Mouse (Mus musculus): ENCODE data around the gene Srpr. TPM values are rescaled to one million over a fixed set of nuclear protein-coding genes. Genes with fewer than 3 reads are reported as not detected.

The Srpr gene
- total RNA-seq, 2 experiments from 2014 or later = 171 to 172 TPM

DNA sequence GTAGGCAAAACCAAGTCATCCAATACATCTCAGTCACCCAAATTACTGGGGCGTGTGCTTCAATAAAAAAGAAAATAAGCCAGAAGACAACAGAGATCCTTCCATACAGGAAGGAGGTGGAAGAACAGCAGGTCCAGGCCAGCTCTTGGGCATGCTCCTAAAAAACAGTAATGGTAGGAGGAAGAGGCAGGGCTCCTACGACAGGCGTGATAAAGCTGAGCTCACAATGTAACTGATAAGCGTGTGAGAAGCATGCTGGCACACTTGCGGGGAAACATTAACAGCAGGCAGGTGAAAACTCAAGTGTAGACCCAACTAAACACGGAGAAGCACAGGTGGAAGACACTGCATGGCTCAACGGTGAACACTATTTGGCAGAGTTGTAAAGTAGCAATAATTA, 57.4 kb downstream of the Srpr start:
- no peak for DNase-seq

DNA sequence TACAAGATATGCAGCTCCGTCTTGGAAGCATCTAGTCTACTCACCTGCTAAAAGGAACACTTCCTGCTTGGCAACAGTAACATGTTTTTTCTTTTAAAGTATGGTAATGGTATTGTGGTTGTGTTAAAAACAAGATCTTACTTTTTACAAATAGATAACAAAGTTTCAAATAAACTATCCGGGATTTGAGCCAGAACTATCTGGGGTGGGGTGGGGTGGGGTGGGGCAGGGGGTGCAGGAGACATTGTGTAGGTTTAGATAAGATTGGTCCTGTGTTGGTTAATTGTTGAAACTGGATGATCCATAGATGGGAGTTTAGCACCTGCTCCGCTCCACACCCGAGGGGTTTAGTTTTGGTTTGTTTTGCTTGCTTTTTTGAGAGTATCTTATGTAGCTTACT, 62.4 kb downstream of the Srpr start:
- DNase-seq = no peak

DNA sequence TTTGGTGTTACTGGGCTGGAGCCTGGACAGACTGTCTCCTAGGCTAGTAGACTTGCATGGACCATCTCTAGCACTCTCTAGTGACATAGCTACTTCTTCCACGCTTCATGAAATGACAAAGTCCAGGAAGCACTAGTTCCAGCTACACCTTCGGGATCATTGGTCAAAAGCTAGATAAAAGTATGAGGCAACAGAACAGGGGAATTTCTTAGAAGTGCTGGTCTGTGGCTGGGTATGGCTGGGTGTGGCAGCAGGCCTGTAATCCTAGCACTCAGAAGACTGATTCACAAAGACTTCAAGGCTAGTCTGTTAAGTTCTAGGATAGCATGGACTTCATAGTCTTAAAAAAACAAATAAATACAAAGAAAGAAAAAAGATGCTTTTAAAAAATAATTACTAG, 63.5 kb downstream of the Srpr start:
- no peak for DNase-seq

DNA sequence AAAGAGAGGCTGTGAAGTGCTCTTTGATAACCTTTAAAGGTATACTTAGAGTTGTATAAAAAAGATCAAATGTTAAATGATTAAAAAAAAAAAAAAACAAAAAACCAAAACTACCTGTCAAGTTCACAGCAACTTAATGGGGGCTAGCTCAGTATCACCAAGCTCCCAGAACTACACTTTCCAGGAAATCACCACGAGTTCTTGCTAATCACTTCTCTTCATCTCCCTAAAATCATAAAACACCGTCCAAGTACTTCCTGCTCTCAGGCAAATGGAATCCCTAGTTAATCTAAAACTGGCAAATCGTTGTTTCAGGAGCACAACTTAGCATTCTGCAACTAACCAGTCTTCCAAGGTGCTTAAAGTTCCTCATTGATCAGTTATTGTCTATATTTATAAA, 64.5 kb downstream of the Srpr start:
- no peak for DNase-seq

DNA sequence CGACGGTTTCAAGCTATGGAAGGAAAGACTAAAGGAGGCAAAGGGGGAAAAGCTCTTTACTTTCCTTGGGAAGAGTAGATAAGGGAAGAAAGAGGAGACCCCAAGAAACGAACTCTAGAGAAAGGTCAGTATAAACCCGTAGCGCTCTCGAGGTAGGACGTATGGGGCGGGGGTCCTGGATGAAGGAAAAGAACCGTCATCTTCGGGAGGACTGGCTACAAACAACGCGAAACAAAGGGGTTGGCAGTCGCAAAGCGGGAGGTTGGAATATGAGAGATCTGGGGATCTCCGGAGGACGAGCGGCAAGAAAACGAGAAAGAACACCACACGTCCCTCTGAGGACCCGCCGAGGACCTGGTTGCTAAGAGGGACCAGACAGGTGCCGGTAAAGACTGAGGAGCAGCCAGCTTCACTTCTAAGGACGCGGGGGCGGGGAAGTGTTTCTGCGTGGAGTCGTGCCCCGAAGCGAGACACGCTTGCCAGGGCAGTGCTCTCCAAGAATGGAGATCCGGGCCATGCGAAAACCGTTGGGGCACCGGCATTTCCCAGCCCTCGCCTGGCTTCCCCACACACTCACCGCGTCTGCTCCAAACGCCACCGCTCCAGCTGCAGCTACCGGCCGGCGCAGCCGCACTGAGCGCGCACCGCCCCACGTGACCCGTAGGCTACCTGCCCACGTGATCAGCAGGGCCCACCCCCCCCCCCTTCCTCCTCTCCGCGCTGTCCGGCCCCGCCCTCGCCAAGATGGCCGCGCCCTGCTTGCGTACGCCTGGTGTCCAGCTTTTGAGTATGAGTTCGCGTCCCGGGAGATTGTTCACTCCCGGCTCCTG, 67.4 kb downstream of the Srpr start, which contains the start of the genes Fam118b and Rpusd4:
Gene Fam118b (minus strand): TSS at position 660 of the 830 bp plus-strand sequence.
Gene Rpusd4 (plus strand): TSS at position 720 of the 830 bp plus-strand sequence.
- DNase-seq = peak; percentile 94

DNA sequence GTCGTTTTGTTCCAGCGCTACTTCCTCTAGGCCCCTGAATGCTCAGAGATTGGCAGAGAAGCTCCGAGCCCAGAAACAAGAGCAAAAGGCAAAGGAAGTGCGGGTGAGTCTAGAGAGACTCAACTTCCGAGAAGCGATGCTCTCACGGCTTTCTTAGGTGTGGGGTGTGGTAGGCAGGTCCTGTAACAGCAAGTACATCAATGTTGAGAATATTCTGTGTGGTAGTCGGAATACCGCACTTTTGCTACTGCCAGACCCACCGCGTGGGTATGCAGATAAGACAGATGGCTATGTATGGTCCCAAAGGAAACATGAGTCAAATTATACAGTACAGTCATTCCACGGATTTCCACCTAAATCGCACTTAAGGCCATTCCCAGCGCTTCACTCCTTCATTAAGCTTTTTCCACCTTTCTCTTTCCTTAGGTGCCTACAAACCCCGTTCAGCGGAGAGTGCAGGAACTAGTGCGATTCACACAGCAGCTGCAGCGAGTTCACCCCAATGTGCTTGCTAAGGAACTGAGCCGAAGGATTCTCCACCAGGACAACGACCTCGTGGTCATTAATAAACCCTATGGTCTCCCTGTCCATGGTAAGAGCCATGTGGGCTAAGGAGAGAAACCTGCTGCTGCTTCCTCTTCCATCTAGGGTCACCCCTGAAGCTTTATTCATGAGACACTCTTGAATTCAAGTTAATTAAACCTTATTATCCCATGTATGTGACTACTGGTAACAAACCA, 68.2 kb downstream of the Srpr start:
- DNase-seq = no peak

DNA sequence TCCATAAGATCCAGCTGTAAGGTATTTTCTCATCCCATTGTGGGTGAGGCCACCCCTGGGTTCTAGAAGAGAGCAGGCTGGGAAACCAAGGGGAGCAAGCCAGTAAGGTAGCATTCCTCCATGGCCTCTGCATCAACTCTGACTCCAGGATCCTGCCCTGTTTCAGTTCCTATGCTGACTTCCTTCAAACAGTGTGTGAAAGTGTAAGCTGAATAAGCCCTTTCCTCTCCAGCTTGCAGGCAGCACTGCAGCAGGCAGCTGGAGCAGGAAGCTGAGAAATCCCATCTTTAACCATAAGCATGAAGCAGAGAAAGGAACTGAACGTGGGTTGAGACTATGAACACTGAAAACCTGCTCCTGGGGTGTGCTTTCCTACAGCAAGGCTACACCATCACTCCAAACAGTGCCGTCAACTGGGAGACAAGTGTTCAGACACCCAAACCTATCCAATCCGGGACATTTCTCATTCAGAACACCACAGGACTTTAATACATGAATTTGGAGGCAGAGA, 77.9 kb downstream of the Srpr start:
- DNase-seq = no peak

DNA sequence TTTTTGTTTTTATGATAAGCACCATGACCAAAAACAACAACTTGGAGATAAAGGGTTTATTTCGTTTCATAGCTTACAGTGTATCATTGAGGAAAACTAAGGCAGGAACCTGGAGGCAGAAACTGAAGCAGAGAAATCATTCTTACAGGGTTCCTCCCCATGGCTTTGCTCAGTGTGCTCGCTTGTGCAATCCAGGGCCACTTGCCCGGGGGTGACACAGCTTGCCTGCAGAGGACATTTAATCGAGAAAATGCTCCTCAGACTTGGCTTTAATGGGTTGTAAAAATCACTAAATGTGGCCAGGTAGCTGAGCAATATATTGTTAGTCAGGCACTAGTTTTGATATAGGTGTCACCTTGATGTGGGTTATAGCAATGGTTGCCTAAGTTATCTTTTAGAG, 78.5 kb downstream of the Srpr start:
- DNase-seq = no peak

DNA sequence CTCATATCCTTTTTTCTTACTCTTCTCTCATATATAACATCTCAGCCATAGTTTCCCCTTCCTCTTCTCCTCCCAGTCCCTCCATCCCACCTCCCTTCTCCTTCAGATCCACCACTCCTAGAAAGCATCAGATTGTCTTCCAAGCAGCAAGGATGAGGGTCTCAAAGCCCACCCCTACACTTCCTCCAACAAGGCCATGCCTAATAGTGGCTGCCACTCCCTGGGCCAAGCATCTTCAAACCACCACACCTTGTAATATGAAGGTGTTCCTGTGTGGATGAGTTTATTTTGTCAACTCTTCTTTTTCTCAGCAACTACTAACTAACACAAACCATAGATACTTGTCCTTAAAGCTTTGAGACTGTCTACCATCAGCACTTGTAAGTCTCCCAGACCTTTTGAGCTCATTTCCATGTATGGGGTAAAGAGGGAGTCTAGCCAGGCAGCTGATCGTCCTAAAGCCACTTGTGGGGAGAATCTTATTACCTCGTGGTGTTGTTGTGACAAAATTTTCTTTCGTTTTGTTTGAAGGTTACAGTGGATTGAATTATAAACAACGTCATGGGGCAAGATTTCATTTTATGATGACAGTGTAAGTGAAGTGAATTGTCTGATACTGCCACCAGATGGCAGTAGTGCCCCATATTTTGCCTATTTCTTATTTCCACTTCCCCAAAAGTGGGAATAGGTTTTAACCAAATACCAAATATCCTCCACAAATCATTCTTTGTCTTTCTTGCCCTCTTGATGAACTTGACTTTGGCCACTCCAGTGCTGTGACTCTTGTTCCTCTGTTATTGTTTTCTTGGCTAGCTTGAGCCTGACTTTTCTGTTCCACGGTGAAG, 82.3 kb downstream of the Srpr start:
- peak; percentile 48 for DNase-seq

DNA sequence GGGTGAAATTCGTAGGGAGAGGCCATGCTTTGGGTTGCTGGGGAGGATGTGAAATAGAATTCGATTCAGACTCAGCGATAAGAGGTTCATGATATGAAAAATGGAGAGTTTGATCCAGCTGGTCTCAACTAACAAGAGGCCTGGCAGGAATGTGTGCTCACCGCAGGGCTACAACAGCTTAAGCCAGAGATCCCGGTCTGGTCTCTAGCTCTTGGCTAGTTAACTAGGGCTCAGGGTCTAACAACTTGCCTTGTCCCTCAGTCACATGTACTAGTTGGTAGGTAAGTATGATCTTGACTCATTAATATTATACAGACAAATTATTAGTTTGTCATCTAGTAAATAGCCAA, 82.9 kb downstream of the Srpr start:
- DNase-seq = no peak

DNA sequence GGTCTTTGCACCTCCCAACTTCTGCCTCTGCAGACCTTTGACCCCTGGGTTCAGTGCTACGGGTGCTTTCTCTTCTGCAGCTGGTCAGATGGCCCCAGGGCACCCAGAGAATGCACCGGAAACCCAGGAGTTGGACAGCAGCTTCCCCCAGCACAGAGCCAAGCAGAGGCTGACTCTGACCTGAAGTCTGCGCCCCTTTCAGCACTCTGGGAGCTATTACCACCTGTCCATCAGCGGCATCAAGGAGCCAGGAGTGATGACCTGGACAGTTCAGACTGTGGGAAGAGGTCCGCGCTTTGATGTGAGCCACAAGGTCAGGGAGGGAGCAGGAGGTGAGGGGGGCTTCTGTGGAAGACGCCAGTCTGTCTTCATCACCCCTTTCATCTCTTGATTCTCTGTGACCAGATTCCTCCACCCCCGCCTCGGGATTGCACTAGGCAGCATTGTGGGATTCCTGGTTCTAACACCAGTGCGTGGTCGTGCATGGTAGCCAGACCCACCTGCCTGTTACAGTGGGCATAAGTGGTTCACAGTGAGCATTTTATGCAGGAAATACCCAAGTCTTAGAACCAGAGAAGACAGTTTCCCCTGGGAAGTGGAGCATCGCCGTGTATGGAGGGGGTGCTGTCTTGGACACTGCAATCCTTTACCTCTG, 83.6 kb downstream of the Srpr start:
- no peak for DNase-seq

DNA sequence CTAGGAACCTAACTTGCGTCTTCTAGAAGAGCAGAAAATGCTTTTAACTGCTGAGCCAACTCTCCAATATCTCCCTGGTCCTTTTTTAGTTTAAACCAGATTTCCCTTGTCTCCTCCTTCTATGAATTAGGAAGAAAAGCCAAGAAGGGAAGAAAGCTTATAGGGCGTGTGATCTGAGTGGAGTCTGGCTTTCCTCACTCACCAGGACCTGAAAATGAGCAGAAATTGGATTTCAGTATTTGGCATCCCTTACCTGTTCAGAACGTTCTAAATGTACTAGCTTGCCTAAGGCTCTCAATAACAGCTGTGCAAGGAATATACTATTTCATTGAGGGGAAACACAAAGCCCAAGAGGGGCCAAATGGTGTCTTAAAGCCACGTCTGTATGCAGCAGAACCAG, 84.4 kb downstream of the Srpr start:
- no peak for DNase-seq

DNA sequence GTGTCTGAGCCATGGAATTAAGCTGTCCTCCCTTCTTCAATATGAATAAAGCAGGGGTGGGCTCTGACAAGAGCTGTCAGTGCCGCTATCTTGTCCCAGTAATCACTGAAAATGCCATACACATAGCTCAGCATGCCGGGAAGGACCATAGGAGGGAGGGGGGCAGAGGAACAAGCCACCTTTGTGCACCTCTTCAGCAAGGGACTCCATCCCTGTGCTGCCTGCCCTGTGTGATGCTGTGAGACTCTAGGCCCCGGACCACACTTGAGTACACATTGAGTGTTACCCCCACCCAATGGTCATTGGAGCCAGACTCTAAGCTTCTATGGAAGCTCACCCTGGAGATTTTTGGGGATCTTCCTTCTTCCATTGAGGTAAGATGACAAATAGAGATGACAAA, 86.4 kb downstream of the Srpr start:
- DNase-seq = no peak

DNA sequence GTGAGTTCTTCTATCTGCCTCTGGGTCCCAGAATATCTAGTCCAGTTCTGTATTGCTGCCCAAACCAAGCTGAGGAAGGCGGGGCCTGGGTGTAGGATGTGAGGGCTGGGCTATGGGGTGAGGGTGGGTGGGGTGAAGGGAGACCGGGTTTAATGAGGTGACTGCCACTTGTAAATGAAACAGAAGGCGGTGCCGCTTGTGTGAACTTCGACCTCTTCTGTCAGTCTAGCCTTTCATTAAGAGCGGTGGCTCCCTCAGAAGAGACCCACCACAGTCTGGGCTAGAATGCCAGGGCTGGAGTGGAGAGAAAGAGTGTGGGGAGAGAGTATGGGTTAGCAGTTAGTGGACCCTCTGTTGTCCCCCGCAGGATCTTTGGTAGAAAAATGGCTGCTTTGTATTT, 90.0 kb downstream of the Srpr start:
- no peak for DNase-seq

DNA sequence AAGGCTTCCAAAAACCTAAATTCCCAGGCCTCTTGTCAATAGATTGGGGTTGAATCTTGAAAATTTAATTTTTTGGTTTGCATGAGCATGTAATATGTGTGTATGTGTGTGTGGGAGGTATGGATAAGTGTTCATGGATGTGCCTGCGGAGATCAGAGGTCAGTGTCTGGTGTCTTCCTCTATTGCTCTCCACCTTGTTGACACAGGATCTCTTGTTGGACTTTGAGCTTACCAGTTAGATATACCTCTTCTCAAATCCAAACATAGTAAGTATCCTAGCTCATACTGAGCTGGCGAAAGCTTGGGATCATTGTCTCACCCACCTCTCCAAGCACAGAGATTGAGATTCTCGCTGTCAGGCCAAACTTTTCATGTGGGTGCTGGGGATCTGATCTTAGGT, 90.4 kb downstream of the Srpr start:
- DNase-seq = no peak

DNA sequence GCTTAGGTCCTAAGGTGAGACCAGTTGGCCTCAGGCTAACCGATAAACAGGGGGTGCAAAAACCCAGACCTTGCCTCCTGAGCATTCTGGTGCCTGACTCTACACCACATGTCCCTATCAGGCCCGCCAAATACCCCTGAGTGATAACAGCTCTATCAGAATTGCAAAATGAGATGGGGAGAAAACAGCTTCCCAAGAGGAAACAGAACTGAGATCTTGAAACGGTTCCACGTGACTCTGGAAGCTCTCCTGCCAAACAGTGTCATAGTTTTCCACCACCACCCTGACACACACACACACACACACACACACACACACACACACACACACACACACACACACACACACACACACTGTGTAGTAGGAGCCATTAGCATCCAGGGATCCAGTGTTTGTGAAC, 90.9 kb downstream of the Srpr start:
- DNase-seq = no peak

DNA sequence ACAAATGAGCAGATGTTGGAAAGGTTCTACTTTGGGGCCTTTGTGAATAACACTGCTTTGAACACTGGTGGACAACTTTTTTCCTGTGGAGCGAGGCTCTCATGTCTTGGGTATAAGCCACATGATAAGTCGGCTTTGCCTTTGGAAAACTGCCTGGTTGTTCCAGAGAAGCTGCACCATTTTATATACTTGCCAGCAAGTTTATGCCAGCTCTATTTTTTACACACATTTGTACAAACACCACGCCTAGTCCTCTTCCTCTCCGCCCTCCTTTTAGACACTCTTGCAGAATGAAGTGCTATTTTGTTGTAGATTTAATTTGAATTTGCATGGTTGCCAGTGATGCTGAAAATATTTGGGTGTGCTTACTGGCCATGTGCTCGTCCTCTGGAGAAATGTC, 93.5 kb downstream of the Srpr start:
- no peak for DNase-seq

Other genes starting within 250 kb of the Srpr start
- 10 to 100 TPM; 12.7 to 13.1 TPM for gene St3gal4, start 80.9 kb upstream of the Srpr start, total RNA-seq (2021)
- 10 to 100 TPM; 11.2 TPM for gene Dcps, start 24.1 kb upstream of the Srpr start, total RNA-seq (2021)
- 10 to 100 TPM; 17.1 to 18.4 TPM for gene Tirap, start 116 bp downstream of the Srpr start, total RNA-seq (2021)
- gene Foxred1, start 10.9 kb downstream of the Srpr start, total RNA-seq (2021) = 10 to 100 TPM; 34.8 to 41.1 TPM
- gene Fam118b, start 67.6 kb downstream of the Srpr start, total RNA-seq (2021) = 10 to 100 TPM; 27.2 to 28.7 TPM
- gene Rpusd4, start 67.7 kb downstream of the Srpr start, total RNA-seq (2021) = 1 to 10 TPM; 6.9 to 8.1 TPM
- gene Cdon, start 221.0 kb downstream of the Srpr start, total RNA-seq (2021) = 10 to 100 TPM; 29.5 to 37.8 TPM